Mouse (Mus musculus): ENCODE results near the gene Fbxw4.

GRCm38 (mm10) chr19:45574339-45574898 lies 85.7 kb downstream of the Fbxw4 start:
- TF ChIP-seq POLR2A (IDR thresholded peaks at IDR 0.05; ENCODE audit: insufficient read depth, low read depth, low read length) (no peak), CTCF (IDR thresholded peaks at IDR 0.05) (no peak)

Data from heart, adult 2 months (tissue).